In the genomic region with DNA sequence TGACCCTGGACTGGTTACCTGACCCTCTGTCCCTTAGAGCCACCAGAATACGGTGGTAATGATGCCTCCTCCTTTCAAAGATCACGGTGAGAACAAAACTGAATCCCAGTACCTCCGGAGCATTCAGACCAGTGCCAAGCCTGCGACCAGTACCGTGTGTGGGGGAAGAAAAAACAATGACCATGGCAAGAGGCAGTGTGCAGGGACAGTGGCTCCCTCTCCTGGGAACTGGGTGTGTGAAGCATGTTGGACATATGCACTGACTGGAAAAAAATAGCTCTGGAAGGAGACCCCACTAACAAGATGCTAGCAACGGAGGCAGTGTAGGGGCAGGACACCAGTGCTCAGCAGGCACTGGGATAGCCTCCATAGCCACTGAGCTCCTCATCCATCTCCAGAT, we compare ENCODE assay signal across 16 mouse cellular contexts.
DNase-seq lines count a peak whose midpoint lies in the region; ATAC-seq and TF ChIP-seq lines count a peak whose summit lies in the region.
"Had no signal": no experiment of that assay in that cellular context is flagged by ENCODE, and none has a peak within 500 bp of the region (broad histone marks: within the 10 kb centered on the region; RNA-seq: fewer than 3 reads in every experiment).

No protein-coding gene starts in this region.

- H3K9ac ChIP-seq in hindbrain, embryonic 11.5 days (ENCODE audit: low read depth, low read length) = no peak overlapping the region
- H3K9ac ChIP-seq in midbrain, postnatal 0 days (replicated peaks; ENCODE audit: low read length, poor library complexity, severe bottlenecking) = no peak overlapping the region
- H3K9ac ChIP-seq: embryonic facial prominence, embryonic 15.5 days; heart, embryonic 13.5 days; limb, embryonic 13.5 days had no signal

- peaks cover 69% of the 10 kb centered on the region for H3K36me3 ChIP-seq in hindbrain, embryonic 10.5 days
- 0 out of 2 replicates have a peak, but pooled peaks cover 2% of the 10 kb centered on the region for H3K36me3 ChIP-seq in hindbrain, embryonic 11.5 days (ENCODE audit: control insufficient read depth, insufficient read depth, low read length)
- H3K36me3 ChIP-seq in midbrain, postnatal 0 days (ENCODE audit: insufficient read depth, low read length) = no peaks in the 10 kb centered on the region
- H3K36me3 ChIP-seq: embryonic facial prominence, embryonic 15.5 days; heart, embryonic 13.5 days had no signal

- H3K9me3 ChIP-seq in hindbrain, embryonic 10.5 days = 0 out of 2 replicates have a peak, but pooled peaks cover 3% of the 10 kb centered on the region
- H3K9me3 ChIP-seq in hindbrain, embryonic 11.5 days (ENCODE audit: control insufficient read depth, low read length) = no peaks in the 10 kb centered on the region
- no peaks in the 10 kb centered on the region for H3K9me3 ChIP-seq in midbrain, postnatal 0 days (ENCODE audit: low read length)
- H3K9me3 ChIP-seq: embryonic facial prominence, embryonic 15.5 days; heart, embryonic 13.5 days; limb, embryonic 13.5 days had no signal

- ATAC-seq in hindbrain, embryonic 11.5 days (ENCODE audit: low FRiP score) = no peak
- ATAC-seq in midbrain, postnatal 0 days (ENCODE audit: low FRiP score) = no peak

- H3K4me1 ChIP-seq in cerebellum, adult 2 months (ENCODE audit: control insufficient read depth, insufficient read depth, low read length) = peaks cover 34% of the 10 kb centered on the region
- peaks cover 34% of the 10 kb centered on the region for H3K4me1 ChIP-seq in hindbrain, embryonic 10.5 days (replicated peaks)
- H3K4me1 ChIP-seq in hindbrain, embryonic 11.5 days (replicated peaks; ENCODE audit: control insufficient read depth, insufficient read depth, low read length) = no peaks in the 10 kb centered on the region; the same call in none of the 2 replicates
- no peaks in the 10 kb centered on the region; the same call in 1 of the 2 replicates for H3K4me1 ChIP-seq in midbrain, postnatal 0 days (ENCODE audit: insufficient read depth, low read length)
- H3K4me1 ChIP-seq: embryonic facial prominence, embryonic 15.5 days; heart, embryonic 13.5 days; limb, embryonic 13.5 days had no signal

- peak; percentile 60 for TF ChIP-seq CTCF in cerebellum, adult 2 months (IDR thresholded peaks at IDR 0.05; ENCODE audit: borderline replicate concordance, insufficient read depth, low read depth, low read length)
- TF ChIP-seq CTCF in midbrain, postnatal 0 days (IDR thresholded peaks at IDR 0.05) = peak; percentile 46

- WGBS in cerebellum, adult 2 months = 9% methylated on average over 6 of the region's 6 CpGs
- WGBS in hindbrain, embryonic 10.5 days = 70% methylated on average over 6 of the region's 6 CpGs
- WGBS in hindbrain, embryonic 11.5 days = 69% methylated on average over 6 of the region's 6 CpGs
- WGBS in midbrain, postnatal 0 days = 53% methylated on average over 6 of the region's 6 CpGs

- H3K4me3 ChIP-seq in cerebellum, adult 2 months (replicated peaks; ENCODE audit: insufficient read depth, low read depth, low read length) = no peak overlapping the region
- no peak overlapping the region for H3K4me3 ChIP-seq in hindbrain, embryonic 10.5 days
- H3K4me3 ChIP-seq in hindbrain, embryonic 11.5 days (ENCODE audit: low read depth, low read length) = no peak overlapping the region
- no peak overlapping the region for H3K4me3 ChIP-seq in midbrain, postnatal 0 days (ENCODE audit: low read depth, low read length)
- H3K4me3 ChIP-seq: embryonic facial prominence, embryonic 15.5 days; heart, embryonic 13.5 days; limb, embryonic 13.5 days had no signal

- TF ChIP-seq POLR2A in cerebellum, adult 2 months (IDR thresholded peaks at IDR 0.05; ENCODE audit: borderline replicate concordance, insufficient read depth, low read length) = no peak

- peak; percentile 50 to 54 for DNase-seq in cerebellum, adult 2 months
- no peak for DNase-seq in cerebellum, adult 8-10 months
- DNase-seq in hindbrain, embryonic 10.5 days (ENCODE audit: low spot score) = no peak
- no peak for DNase-seq in hindbrain, embryonic 11.5 days (ENCODE audit: low spot score)
- DNase-seq in brain, adult 2 months (ENCODE audit: low read depth, low spot score) = peak; percentile 66
- peak; percentile 20 for DNase-seq in midbrain, postnatal 0 days (ENCODE audit: low spot score)
- DNase-seq in kidney, adult 18-20 months = no peak
- no peak for DNase-seq in left cerebral cortex, adult 8-10 months (ENCODE audit: low spot score in 2 of 2)
- DNase-seq: gastrocnemius, postnatal 36 days; kidney, postnatal 25 days; lung, postnatal 4 days; spleen, adult 18-20 months; thymus, postnatal 4 days had no signal

- H3K27me3 ChIP-seq in cerebellum, adult 2 months (ENCODE audit: control insufficient read depth, insufficient read depth, low read length) = no peaks in the 10 kb centered on the region
- no peaks in the 10 kb centered on the region for H3K27me3 ChIP-seq in hindbrain, embryonic 10.5 days (ENCODE audit: insufficient read depth, poor library complexity, severe bottlenecking)
- no peaks in the 10 kb centered on the region for H3K27me3 ChIP-seq in hindbrain, embryonic 11.5 days (ENCODE audit: control insufficient read depth, insufficient read depth, low read length)
- no peaks in the 10 kb centered on the region for H3K27me3 ChIP-seq in midbrain, postnatal 0 days (ENCODE audit: insufficient read depth, low read length)
- H3K27me3 ChIP-seq: embryonic facial prominence, embryonic 15.5 days; heart, embryonic 13.5 days; limb, embryonic 13.5 days had no signal

- no peak overlapping the region for H3K4me2 ChIP-seq in hindbrain, embryonic 11.5 days (replicated peaks; ENCODE audit: low read depth, low read length)
- no peak overlapping the region for H3K4me2 ChIP-seq in midbrain, postnatal 0 days (ENCODE audit: low read depth, low read length, poor library complexity, severe bottlenecking)
- H3K4me2 ChIP-seq: embryonic facial prominence, embryonic 15.5 days; heart, embryonic 13.5 days; limb, embryonic 13.5 days had no signal

- peak overlapping the region; percentile 42; the same call in 1 of the 2 replicates for H3K27ac ChIP-seq in cerebellum, adult 2 months (ENCODE audit: insufficient read depth, low read length)
- peak overlapping the region; percentile 67; the same call in 1 of the 2 replicates for H3K27ac ChIP-seq in hindbrain, embryonic 10.5 days
- H3K27ac ChIP-seq in hindbrain, embryonic 11.5 days (ENCODE audit: low read depth, low read length) = no peak overlapping the region
- no peak overlapping the region for H3K27ac ChIP-seq in midbrain, postnatal 0 days (ENCODE audit: low read depth, low read length)
- H3K27ac ChIP-seq: embryonic facial prominence, embryonic 15.5 days; heart, embryonic 13.5 days; limb, embryonic 13.5 days had no signal

Comparison
In these comparisons a context has a peak if more than half of its experiments do, and no peak if none do; other contexts are left out.
1. DNase-seq: peak in cerebellum, adult 2 months (2 of 2), brain, adult 2 months (single experiment) and midbrain, postnatal 0 days (single experiment); none in cerebellum, adult 8-10 months (single experiment), hindbrain, embryonic 10.5 days (single experiment), hindbrain, embryonic 11.5 days (single experiment), kidney, adult 18-20 months (single experiment) and left cerebral cortex, adult 8-10 months (0 of 2).
2. H3K27ac ChIP-seq: peak in cerebellum, adult 2 months (single experiment) and hindbrain, embryonic 10.5 days (single experiment); none in hindbrain, embryonic 11.5 days (single experiment) and midbrain, postnatal 0 days (single experiment).